Mouse (Mus musculus) lung, postnatal 14 days (tissue): ENCODE measurements around the gene Clba1.
"Not testable (repeated sequence)": the region's sequence is repeated elsewhere in the genome, so short reads cannot be mapped to it uniquely, and the experiment has no call there.

ENCODE experiments used
- DNase-seq: peaks from one replicate; pipeline ENCODE4 v3.0.0; 2021

Gene Clba1

DNA sequence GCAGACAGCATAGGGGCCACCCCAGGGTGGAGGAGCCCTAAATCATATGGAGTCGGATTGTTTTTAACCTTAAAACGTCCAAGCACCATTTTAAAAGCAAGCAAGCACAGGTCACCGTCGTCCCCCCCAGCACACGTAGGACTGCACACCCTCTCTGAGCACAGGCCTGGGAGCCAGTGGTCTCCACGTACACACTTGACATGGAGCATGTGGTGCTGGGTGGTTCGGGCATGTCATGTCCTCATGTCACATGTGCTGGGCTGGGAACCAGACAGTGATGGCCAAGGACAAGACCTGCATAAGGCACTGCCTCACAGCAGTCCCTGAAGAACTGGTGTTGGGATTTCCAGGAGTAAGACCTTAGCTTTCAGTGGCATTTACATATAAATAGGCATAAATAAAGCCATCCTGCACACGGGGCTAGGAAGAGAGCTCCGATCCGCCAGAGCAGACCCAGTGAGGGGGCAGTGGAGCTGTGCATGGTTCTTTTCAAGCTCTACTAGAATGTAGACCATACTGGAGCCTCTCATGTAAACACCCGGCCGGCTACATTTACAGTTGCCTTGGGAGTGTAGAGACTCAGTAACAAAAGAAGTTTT is 11.8 kb downstream of the Clba1 start:
- DNase-seq, result no peak

DNA sequence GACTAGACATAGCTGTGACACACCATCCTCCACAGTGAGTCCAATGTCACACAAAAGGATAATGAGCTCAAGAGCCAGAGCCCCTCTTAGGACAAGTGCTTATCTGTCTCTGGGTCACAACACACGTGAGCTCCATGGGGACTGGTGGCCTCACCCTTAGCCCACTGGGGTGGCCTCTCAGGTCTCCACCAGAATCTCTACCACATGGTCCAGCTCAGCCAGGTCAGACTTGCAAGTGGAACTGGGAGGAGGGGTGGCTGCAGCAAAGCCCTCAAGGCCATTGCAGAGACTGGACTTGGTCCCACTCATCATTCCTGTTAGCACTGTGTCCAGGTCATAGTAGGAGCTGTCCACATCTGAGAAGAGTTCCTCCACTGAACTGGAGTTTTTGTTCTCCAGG is 12.5 kb downstream of the Clba1 start:
- no peak for DNase-seq

GRCm38 (mm10) chr12:112821974-112822373 is 13.2 kb downstream of the Clba1 start:
- no peak for DNase-seq

- no peak for DNase-seq
Measured at GRCm38 (mm10) chr12:112822676-112823075, 13.9 kb downstream of the Clba1 start.

- DNase-seq, result no peak
Measured at GRCm38 (mm10) chr12:112823221-112823620, 14.5 kb downstream of the Clba1 start.

GRCm38 (mm10) chr12:112825901-112826300 is 17.2 kb downstream of the Clba1 start:
- no peak for DNase-seq

DNA sequence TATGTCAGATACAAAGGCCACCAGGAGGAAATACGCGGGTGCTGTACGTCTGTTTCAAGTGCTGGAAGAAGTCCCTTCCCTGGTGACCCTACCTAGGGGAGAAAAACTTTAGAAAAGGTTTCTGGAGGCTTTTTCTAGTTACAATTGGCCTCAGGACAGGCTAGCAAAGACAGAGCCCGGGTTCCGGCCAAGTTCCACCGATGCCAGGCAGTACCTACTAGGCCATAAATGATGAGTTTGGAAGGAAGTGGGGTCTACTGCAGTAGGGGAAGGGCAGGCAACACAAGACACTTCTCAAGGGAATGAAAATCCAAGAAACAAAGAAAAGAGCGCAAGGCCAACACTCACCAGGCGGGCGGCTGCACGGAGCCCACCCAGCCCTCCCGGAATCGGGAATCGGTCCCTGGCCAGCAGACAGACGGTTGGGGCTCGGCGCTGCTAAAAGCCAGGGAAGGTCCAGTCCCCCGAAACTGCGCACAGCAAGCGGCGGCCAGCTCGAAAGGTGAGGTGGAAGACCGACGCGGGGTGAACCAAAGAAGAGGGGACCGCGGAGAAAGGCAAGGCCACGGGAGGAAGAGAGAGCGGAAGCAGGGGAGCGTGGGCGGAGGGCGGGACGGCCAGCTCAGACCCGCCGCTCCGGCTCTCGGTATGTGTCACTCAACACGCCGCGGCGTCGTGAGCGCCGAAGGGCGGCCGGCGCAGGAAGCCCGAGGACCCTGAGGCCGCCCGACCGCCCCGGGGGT is 19.9 kb downstream of the Clba1 start:
- peak; percentile 69 for DNase-seq

GRCm38 (mm10) chr12:112829244-112829864 is 20.6 kb downstream of the Clba1 start, which contains the start of gene Cdca4:
Gene Cdca4 (minus strand): TSS chr12:112829423.
- DNase-seq, result peak; percentile 98

- DNase-seq, result no peak
Measured at GRCm38 (mm10) chr12:112830141-112830540, 21.4 kb downstream of the Clba1 start.

- DNase-seq, result no peak
Measured at GRCm38 (mm10) chr12:112830570-112830969, 21.8 kb downstream of the Clba1 start.

DNA sequence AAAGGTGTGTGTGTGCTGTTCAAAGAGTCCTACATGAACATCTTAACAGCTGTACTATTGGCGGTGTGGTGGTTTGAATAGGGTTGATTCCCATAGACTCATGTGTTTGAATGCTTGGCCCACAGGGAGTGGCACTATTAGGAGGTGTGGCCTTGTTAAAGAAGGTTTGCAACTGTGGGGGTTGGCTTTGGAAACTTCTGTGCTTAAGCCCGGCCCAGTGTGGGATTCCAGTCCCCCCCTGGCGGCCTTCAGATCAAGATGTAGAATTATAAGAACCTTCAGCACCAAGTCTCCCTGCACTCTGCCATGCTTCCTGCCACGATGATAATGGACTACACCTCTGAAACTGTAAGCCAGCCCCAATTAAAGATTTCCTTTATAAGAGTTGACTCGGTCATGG is 23.7 kb downstream of the Clba1 start:
- DNase-seq, result no peak

- DNase-seq, result peak; percentile 28
Measured at GRCm38 (mm10) chr12:112833527-112833926, 24.8 kb downstream of the Clba1 start.

DNA sequence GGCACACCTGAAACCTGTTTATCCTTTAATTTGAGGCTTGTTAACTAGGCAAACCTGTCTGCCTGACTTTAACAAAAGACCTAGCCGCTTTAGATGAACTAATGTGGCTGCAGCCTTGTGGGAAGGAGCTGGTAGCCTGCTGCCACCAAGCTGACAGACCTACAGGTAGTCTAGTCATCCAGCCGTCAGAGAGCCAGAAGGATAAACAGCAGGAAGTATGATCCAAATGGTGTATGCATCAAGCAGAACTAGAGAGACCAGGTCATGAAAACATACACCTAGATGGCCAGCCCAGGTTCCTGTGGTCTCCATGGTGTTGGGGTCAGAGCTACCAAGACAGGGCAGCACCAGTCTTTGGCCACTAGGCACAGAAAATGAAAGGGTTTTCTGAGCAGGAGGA is 26.3 kb downstream of the Clba1 start:
- DNase-seq, result no peak

GRCm38 (mm10) chr12:112840209-112841086 is 31.7 kb downstream of the Clba1 start:
- DNase-seq, result no peak

GRCm38 (mm10) chr12:112841338-112841892 is 32.7 kb downstream of the Clba1 start:
- not testable (repeated sequence) for DNase-seq

DNA sequence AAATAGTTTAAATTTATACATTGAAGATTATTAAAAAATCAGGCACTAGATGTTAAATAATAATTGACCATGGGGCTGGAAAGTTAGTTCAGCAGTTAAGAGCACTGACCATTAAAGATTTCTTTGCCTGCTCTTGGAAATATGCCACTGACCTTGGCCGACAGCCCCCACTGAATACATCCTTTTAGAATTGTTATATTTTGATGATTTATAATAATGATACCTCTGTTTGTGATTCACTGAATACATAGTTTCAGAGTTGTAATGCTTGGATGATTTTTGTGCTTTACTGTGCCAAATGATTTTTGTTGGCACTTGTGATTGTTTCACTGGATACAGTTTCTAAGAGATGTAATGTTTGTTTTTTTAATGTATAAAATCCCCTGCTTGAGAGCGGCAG is 33.4 kb downstream of the Clba1 start:
- DNase-seq, result not testable (repeated sequence)

DNA sequence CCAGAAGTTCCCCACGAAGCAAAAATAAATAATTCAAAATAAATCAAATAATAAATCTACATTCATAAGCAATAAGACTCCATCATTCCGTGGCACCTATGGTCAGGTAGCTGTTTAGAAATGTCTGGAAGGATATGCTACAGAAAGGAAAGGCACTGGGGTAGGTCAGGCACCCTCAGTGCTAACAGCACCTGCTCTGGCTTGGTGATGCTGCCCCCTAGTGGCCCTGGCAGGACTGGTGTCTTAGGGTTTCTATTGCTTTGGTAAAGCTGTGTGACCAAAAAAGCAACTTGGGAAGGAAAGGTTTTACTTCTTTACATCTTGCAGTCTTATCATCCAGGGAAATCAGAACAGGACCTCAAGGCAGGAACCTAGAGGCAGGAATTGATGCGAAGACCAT is 35.1 kb downstream of the Clba1 start:
- peak; percentile 95 for DNase-seq

- DNase-seq, result no peak
Measured at GRCm38 (mm10) chr12:112847880-112848279, 39.1 kb downstream of the Clba1 start.

- DNase-seq, result no peak
Measured at GRCm38 (mm10) chr12:112849235-112850022, 40.7 kb downstream of the Clba1 start.

DNA sequence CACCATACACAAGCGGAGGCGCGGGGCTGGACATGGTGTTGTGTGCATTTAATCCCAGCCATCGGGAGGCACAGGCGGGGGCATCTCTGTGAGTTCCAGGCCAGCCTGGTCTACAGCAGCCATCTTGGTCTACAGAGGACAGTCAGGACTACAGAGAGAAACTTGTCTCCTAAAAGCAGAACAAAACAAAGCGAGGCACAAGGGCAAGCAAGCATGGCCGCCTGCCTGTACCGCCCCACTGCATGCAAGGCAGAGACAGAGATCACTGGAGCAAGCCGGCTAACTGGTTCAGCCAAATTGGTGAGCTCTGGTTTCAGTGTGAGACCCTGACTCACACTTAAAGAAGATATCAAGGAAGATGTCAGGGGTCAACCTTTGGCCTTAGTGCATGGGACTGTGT is 41.6 kb downstream of the Clba1 start:
- DNase-seq, result no peak

- no peak for DNase-seq
Measured at GRCm38 (mm10) chr12:112851116-112851515, 42.4 kb downstream of the Clba1 start.
